Mouse (Mus musculus) ES-E14 (cell line): ENCODE measurements around the gene Spout1.

Experiments
- CHD2 ChIP-seq: IDR thresholded peaks from 2 replicates; pipeline ENCODE4 v1.6.1; 2014; ENCODE audit warnings: mild to moderate bottlenecking, low read depth, low read length, inconsistent platforms
- HCFC1 ChIP-seq: IDR thresholded peaks from 2 replicates; pipeline ENCODE4 v1.6.1; 2012; ENCODE audit warnings: low read length, inconsistent platforms, borderline replicate concordance; ENCODE audit not compliant: insufficient read depth
- MAFK ChIP-seq: IDR thresholded peaks from 2 replicates; pipeline ENCODE4 v1.6.1; 2014; ENCODE audit warnings: mild to moderate bottlenecking, low read depth, low read length, inconsistent platforms; ENCODE audit not compliant: insufficient read depth
- ZC3H11A ChIP-seq: IDR thresholded peaks from 2 replicates; pipeline ENCODE4 v1.6.1; 2012; ENCODE audit warnings: low read depth, mild to moderate bottlenecking, inconsistent platforms, low read length, borderline replicate concordance
- ZNF384 ChIP-seq: IDR thresholded peaks from 2 replicates; pipeline ENCODE4 v1.6.1; 2012; ENCODE audit warnings: low read depth, low read length, inconsistent platforms

DNA sequence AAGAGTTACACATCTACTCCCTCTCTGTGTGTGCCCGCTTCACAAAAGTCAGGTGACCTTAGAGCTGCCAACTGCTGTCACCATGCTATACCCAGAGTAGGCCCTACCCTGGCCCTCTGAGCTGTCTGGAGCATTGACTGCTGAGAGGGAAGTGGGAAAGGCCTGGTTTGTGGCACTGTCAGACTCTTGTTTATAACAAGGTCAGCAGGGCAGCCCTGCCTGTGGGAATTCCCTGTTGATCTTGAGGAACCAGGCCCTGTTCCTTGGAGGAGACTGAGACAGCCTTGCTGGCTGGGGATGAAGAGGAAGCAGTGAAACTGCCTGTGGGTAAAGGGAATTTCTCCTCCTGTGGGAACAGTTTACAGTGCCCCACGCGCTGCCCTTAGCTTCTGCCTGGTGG is 36.5 kb upstream of the Spout1 start:
- no peak for TF ChIP-seq ZC3H11A
- no peak for TF ChIP-seq ZNF384
- no peak for TF ChIP-seq CHD2
- TF ChIP-seq MAFK, result no peak
- no peak for TF ChIP-seq HCFC1
